Comparison of ENCODE assay signal across 8 mouse cellular contexts in the genomic region with DNA sequence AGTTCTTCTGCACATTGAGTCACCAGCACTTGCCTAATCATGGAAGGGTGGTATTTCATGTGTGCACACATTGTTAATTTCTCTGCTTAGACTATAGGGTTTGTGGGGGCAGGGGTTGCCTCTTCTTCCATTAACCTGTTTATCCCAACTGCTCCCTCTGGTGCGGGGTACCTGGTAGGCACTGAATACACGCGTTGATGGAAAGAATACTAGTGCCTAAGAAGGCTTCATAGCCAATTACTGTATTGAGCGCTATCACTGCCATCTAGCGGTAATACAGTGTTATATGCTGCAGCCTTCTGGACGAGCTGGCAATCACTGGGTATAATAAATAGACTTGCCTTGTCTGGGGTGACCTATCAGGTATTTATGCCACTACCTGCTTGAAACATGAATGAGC.
DNase-seq lines count a peak whose midpoint lies in the region; ATAC-seq lines count a peak whose summit lies in the region.

No protein-coding gene starts in this region.

- H3K36me3 ChIP-seq in megakaryocyte, embryonic 14.5 days (replicated peaks; ENCODE audit: low read length): no peaks in the 10 kb centered on the region

- H3K4me3 ChIP-seq in megakaryocyte, embryonic 14.5 days (replicated peaks): peak overlapping the region; percentile 54

- peaks cover 9% of the 10 kb centered on the region for H3K9me3 ChIP-seq in megakaryocyte, embryonic 14.5 days

- DNase-seq in ovary, adult 18-20 months (ENCODE audit: low spot score): peak; percentile 38
- no peak for DNase-seq in ovary, postnatal 14 days (ENCODE audit: low spot score)
- DNase-seq in embryo, embryonic 10 days (ENCODE audit: low spot score): peak; percentile 96
- DNase-seq in gastrocnemius, postnatal 14 days: peak; percentile 35
- peak; percentile 75 to 79 for DNase-seq in left cerebral cortex, postnatal 10 days (ENCODE audit: extremely low spot score in 1 of 2, low spot score in 2 of 2)
- peak; percentile 53 for DNase-seq in right cerebral cortex, postnatal 4 days

- H3K4me1 ChIP-seq in megakaryocyte, embryonic 14.5 days: peaks cover 28% of the 10 kb centered on the region

- peak; percentile 97 for ATAC-seq in inflammation-experienced regulatory T-cells, adult 6 months

- H3K27me3 ChIP-seq in megakaryocyte, embryonic 14.5 days (replicated peaks): peaks cover 2% of the 10 kb centered on the region

- intact Hi-C loops in gastrocnemius, postnatal 14 days (cut with DNase I; ENCODE audit: low total_unique reads): loop anchor here (5.0 to 10.0 kb wide), 2 partner anchors 106 to 183 kb away; no protein-coding TSS in a partner anchor
- intact Hi-C loops in left cerebral cortex, postnatal 10 days (cut with DNase I): loop anchor here (5.0 kb wide), 1 partner anchor 106 kb away; no protein-coding TSS in a partner anchor
